Mouse (Mus musculus) small intestine, adult 2 months (tissue): ENCODE results near the gene Mrpl39.

ENCODE experiments used
- CTCF ChIP-seq: fragments of 200-500 bp; IDR thresholded peaks from 2 replicates; pipeline ENCODE4 v1.5.1; 2012; ENCODE audit warnings: low read depth, mild to moderate bottlenecking, control low read depth, inconsistent platforms, low read length, moderate library complexity, mixed read lengths; ENCODE audit not compliant: insufficient replicate concordance, insufficient read length; ENCODE audit errors: extremely low read depth
- POLR2A ChIP-seq: fragments of 200-500 bp; IDR thresholded peaks from 2 replicates; pipeline ENCODE4 v1.6.1; 2012; ENCODE audit warnings: low read depth, mild to moderate bottlenecking, control low read depth, inconsistent platforms, low read length, moderate library complexity

- TF ChIP-seq POLR2A = no peak
- no peak for TF ChIP-seq CTCF
These were observed 39.8 kb upstream of the Mrpl39 start for GRCm38 (mm10) chr16:84775356-84775755.
